Mouse (Mus musculus): Measurements from ENCODE around the gene Gm45799. TPM values are rescaled to one million over a fixed set of nuclear protein-coding genes. Genes with fewer than 3 reads are reported as not detected.

The Gm45799 gene
- polyA plus RNA-seq, 1 experiment from 2014 or later, result 35.8 TPM

DNA sequence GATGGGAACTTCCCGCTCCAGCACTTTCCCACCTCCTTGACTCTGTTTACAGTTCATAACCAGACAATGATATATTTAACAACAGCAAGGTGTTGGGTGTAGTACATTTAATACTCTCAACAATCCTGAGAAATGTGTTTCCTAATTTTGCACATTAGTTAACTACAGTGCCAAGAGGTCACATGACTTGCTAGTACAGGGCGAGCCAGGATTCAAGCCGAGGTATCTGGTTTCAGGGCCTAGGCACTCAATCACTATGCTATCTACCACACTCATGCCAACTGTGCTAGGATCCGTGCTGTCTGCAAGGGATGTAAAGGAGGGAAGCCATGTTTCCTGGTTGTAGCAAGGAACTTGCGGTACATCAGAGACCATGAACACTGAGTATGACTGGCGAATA is 23.8 kb upstream of the Gm45799 start:
- no peak overlapping the region for H3K4me3 ChIP-seq (replicated peaks; ENCODE audit: low read depth, low read length)
- H3K4me2 ChIP-seq (ENCODE audit: low read length), result no peak overlapping the region
- no peaks in the 10 kb centered on the region for H3K27me3 ChIP-seq (ENCODE audit: insufficient read depth, low read length)
- no peak overlapping the region for H3K9ac ChIP-seq (ENCODE audit: low read depth, low read length)
- no peak for TF ChIP-seq CTCF (IDR thresholded peaks at IDR 0.05; ENCODE audit: low read depth)
- H3K36me3 ChIP-seq (ENCODE audit: insufficient read depth, low read length), result peaks cover 59% of the 10 kb centered on the region
- ATAC-seq (replicated peaks; ENCODE audit: low FRiP score, low read depth) (no peak), DNase-seq (ENCODE audit: low spot score) (no peak)
- no peaks in the 10 kb centered on the region for H3K9me3 ChIP-seq (replicated peaks; ENCODE audit: low read length)
- WGBS, result 68% methylated on average over 6 of the region's 6 CpGs
- no peaks in the 10 kb centered on the region for H3K4me1 ChIP-seq (replicated peaks; ENCODE audit: insufficient read depth, low read length)
- H3K27ac ChIP-seq, result no peak overlapping the region

DNA sequence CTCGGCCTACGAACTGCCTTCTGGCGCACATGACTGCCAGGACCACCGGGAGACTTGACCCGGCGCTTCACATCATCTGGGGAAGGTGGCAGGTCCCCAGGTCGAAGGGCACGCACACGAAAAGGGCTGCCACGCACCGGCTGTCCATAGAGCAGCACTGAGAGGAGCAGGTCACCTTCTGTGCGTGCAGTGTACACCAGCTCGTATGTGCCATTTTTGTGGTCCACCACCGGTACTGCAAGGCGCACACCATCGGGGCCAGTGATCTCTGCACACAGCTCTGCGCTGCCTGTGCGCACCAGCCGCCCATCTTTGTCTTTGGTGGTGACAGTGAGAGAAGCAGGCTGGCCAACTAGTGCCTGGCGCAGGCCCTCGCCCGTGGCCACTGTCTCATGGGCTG is 22.5 kb upstream of the Gm45799 start:
- Histone ChIP-seq H3K27me3 (ENCODE audit: insufficient read depth, low read length) (no peaks in the 10 kb centered on the region), H3K27ac (no peak overlapping the region), H3K4me3 (replicated peaks; ENCODE audit: low read depth, low read length) (no peak overlapping the region), H3K4me1 (replicated peaks; ENCODE audit: insufficient read depth, low read length) (no peaks in the 10 kb centered on the region), H3K36me3 (ENCODE audit: insufficient read depth, low read length) (peaks cover 47% of the 10 kb centered on the region), H3K9me3 (replicated peaks; ENCODE audit: low read length) (no peaks in the 10 kb centered on the region), H3K4me2 (ENCODE audit: low read length) (no peak overlapping the region), H3K9ac (ENCODE audit: low read depth, low read length) (no peak overlapping the region)
- ATAC-seq (replicated peaks; ENCODE audit: low FRiP score, low read depth) (no peak), DNase-seq (ENCODE audit: low spot score) (no peak)
- no peak for TF ChIP-seq CTCF (IDR thresholded peaks at IDR 0.05; ENCODE audit: low read depth)
- 96% methylated on average over 22 of the region's 22 CpGs for WGBS

DNA sequence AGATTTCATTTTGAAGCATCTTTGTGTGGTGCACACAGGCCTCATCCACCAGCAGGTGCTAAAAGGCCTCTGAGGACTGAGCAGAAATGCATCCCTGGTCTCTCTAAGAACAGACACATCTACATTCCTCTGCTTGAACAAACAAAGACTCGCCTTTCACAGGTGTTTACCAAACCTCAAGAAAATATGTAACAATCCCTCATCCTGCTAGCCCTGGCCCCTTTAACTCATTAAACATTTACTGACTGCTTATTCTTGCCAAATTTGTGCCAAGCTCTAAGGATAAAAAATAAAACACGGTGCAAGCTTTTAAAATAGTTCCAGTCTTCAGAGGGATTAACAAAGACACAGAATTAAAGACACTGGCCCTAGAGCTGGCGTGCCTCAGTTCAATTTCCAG is 20.7 kb upstream of the Gm45799 start:
- no peak for TF ChIP-seq CTCF (IDR thresholded peaks at IDR 0.05; ENCODE audit: low read depth)
- H3K36me3 ChIP-seq (ENCODE audit: insufficient read depth, low read length), result peaks cover 45% of the 10 kb centered on the region
- WGBS, result 77% methylated on average over 3 of the region's 3 CpGs

DNA sequence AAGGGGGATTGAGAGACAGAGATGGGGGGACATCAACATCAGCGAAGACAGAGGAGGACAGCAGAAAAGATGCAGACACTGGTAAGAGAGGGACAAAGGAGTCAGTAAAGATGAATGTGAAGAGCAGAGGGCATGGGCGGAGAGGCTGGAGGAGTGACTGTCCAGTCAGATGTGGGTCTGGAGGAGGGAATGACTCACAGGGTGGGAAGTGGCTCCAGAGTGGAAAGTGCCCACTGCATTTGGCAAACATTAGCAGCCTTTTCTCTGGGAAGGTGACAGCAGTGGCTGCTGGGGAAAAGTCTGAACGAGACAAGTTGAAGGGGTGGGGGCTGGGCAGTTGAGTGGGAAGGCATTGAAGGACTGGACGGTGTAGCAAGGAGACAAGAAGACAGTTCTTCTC is 19.3 kb upstream of the Gm45799 start:
- no peaks in the 10 kb centered on the region for H3K9me3 ChIP-seq (replicated peaks; ENCODE audit: low read length)
- TF ChIP-seq CTCF (IDR thresholded peaks at IDR 0.05; ENCODE audit: low read depth), result no peak
- no peaks in the 10 kb centered on the region for H3K4me1 ChIP-seq (replicated peaks; ENCODE audit: insufficient read depth, low read length)
- H3K4me2 ChIP-seq (ENCODE audit: low read length), result no peak overlapping the region
- ATAC-seq (replicated peaks; ENCODE audit: low FRiP score, low read depth) (0 out of 2 replicates have a peak, but pooled peaks have one; percentile 25), DNase-seq (ENCODE audit: low spot score) (no peak)
- no peak overlapping the region for H3K4me3 ChIP-seq (replicated peaks; ENCODE audit: low read depth, low read length)
- H3K27me3 ChIP-seq (ENCODE audit: insufficient read depth, low read length), result no peaks in the 10 kb centered on the region
- H3K9ac ChIP-seq (ENCODE audit: low read depth, low read length), result no peak overlapping the region
- H3K27ac ChIP-seq, result 0 out of 2 replicates have a peak overlapping the region, but pooled peaks have one; percentile 54
- 69% methylated on average over 4 of the region's 4 CpGs for WGBS
- H3K36me3 ChIP-seq (ENCODE audit: insufficient read depth, low read length), result peaks cover 48% of the 10 kb centered on the region

More for the DNA sequence above, 20.7 kb upstream of the Gm45799 start:
- H3K4me2 ChIP-seq (ENCODE audit: low read length), result no peak overlapping the region
- H3K4me3 ChIP-seq (replicated peaks; ENCODE audit: low read depth, low read length), result no peak overlapping the region
- H3K4me1 ChIP-seq (replicated peaks; ENCODE audit: insufficient read depth, low read length), result no peaks in the 10 kb centered on the region
- H3K27me3 ChIP-seq (ENCODE audit: insufficient read depth, low read length), result no peaks in the 10 kb centered on the region
- no peak for DNase-seq (ENCODE audit: low spot score)
- no peak for ATAC-seq (replicated peaks; ENCODE audit: low FRiP score, low read depth)
- H3K9me3 ChIP-seq (replicated peaks; ENCODE audit: low read length), result no peaks in the 10 kb centered on the region
- H3K27ac ChIP-seq, result no peak overlapping the region
- H3K9ac ChIP-seq (ENCODE audit: low read depth, low read length), result no peak overlapping the region

DNA sequence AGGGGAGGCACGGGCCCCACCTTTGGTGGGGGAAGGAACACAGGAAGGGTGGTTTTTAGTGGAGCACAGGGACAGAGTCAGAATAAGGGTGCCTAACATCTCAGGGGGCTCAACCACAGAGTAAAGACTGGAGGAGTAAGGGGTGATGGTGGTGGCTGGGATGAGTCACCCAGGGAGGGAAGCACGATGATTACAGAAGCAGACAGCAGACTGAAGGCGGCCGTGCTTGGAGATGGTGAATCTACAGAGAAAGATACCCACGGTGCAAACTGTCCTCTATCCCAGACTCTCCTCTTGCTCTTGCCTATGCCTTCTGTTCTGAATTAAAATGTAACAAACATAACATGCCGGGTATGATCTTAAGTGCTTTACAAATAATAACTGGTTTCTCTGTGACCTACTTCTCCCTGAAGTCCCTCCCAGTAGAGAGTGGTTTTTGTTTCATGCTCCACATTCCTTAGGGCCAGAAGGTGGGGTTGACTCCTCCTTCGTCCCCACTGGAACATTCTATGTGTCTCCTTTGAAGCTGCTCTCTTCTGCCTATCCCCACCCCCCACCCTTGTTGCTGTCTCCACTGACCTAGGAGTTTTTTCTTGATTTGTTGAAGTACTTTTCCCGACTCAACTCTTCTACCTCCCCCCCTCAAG is 18.6 kb upstream of the Gm45799 start:
- Histone ChIP-seq H3K4me1 (replicated peaks; ENCODE audit: insufficient read depth, low read length) (no peaks in the 10 kb centered on the region), H3K36me3 (ENCODE audit: insufficient read depth, low read length) (peaks cover 44% of the 10 kb centered on the region), H3K27me3 (ENCODE audit: insufficient read depth, low read length) (no peaks in the 10 kb centered on the region), H3K4me2 (ENCODE audit: low read length) (no peak overlapping the region), H3K9me3 (replicated peaks; ENCODE audit: low read length) (no peaks in the 10 kb centered on the region), H3K4me3 (replicated peaks; ENCODE audit: low read depth, low read length) (no peak overlapping the region), H3K27ac (peak overlapping the region; percentile 54; the same call in 1 of the 2 replicates), H3K9ac (ENCODE audit: low read depth, low read length) (no peak overlapping the region)
- DNase-seq (ENCODE audit: low spot score), result peak; percentile 50
- ATAC-seq (replicated peaks; ENCODE audit: low FRiP score, low read depth), result no peak; the same call in 1 of the 2 replicates
- TF ChIP-seq CTCF (IDR thresholded peaks at IDR 0.05; ENCODE audit: low read depth), result no peak
- 70% methylated on average over 8 of the region's 8 CpGs for WGBS

DNA sequence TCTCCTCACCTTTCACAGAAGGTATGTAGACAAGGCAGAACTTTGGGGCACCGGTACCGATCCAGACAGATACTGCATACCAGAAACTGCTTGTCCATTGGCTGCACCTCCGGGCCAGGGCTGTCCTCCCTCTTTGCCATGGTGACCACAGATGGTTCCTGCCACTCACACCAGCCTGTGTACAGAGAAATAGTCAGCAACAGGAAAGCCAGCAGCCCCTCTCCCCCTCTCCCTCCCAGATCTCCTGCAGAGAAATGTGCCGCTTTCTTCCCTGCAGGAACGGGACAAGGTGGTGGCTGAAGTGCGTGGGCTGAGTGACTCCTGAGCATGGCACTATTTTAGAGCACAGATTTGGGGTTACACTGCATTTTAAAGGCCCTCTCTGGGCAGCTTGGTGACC is 15.0 kb upstream of the Gm45799 start:
- Histone ChIP-seq H3K9ac (ENCODE audit: low read depth, low read length) (no peak overlapping the region), H3K4me3 (replicated peaks; ENCODE audit: low read depth, low read length) (no peak overlapping the region), H3K4me1 (replicated peaks; ENCODE audit: insufficient read depth, low read length) (peaks cover 5% of the 10 kb centered on the region; the same call in 1 of the 2 replicates), H3K4me2 (ENCODE audit: low read length) (no peak overlapping the region), H3K27ac (no peak overlapping the region), H3K9me3 (replicated peaks; ENCODE audit: low read length) (no peaks in the 10 kb centered on the region), H3K36me3 (ENCODE audit: insufficient read depth, low read length) (peaks cover 17% of the 10 kb centered on the region), H3K27me3 (ENCODE audit: insufficient read depth, low read length) (no peaks in the 10 kb centered on the region)
- DNase-seq (ENCODE audit: low spot score) (no peak), ATAC-seq (replicated peaks; ENCODE audit: low FRiP score, low read depth) (peak; percentile 60)
- no peak for TF ChIP-seq CTCF (IDR thresholded peaks at IDR 0.05; ENCODE audit: low read depth)
- WGBS, result 68% methylated on average over 6 of the region's 6 CpGs

All from kidney, postnatal 0 days (tissue).